Mouse (Mus musculus) lung, postnatal 0 days (tissue): Measurements from ENCODE around the gene Schip1. TPM values are rescaled to one million over a fixed set of nuclear protein-coding genes. Genes with fewer than 3 reads are reported as not detected.

Experiments
- ATAC-seq: fragments of 200-750 bp; cut with Nextera tagmentation; 2 replicates; pipeline ENCODE4 v1.8.0; 2017; ENCODE audit warnings: moderate library complexity
- DNase-seq: peaks from one replicate; pipeline ENCODE4 v3.0.0-alpha.2; 2016; ENCODE audit warnings: low spot score
- H3K27ac ChIP-seq: fragments of 300-500 bp; sonication (generic); 2 replicates; pipeline ENCODE4 v1.5.1; 2014; ENCODE audit warnings: antibody characterized with exemption, mild to moderate bottlenecking, low read length, mixed read lengths
- H3K27me3 ChIP-seq: fragments of 300-500 bp; sonication (generic); replicated peaks from 2 replicates; pipeline ENCODE4 v1.6.1; 2014; ENCODE audit warnings: low read length, mixed read lengths; ENCODE audit not compliant: insufficient read depth
- H3K36me3 ChIP-seq: fragments of 300-500 bp; sonication (generic); 2 replicates; pipeline ENCODE4 v1.6.1; 2014; ENCODE audit warnings: low read length, mixed read lengths; ENCODE audit not compliant: insufficient read depth
- H3K4me1 ChIP-seq: fragments of 300-500 bp; sonication (generic); 2 replicates; pipeline ENCODE4 v1.6.1; 2014; ENCODE audit warnings: antibody characterized with exemption, low read depth, low read length, mixed read lengths; ENCODE audit not compliant: insufficient read depth
- H3K4me2 ChIP-seq: fragments of 300-500 bp; sonication (generic); replicated peaks from 2 replicates; pipeline ENCODE4 v1.6.1; 2014; ENCODE audit warnings: low read depth, mild to moderate bottlenecking, low read length, moderate library complexity, mixed read lengths
- H3K4me3 ChIP-seq: fragments of 300-500 bp; sonication (generic); 2 replicates; pipeline ENCODE4 v1.5.1; 2014; ENCODE audit warnings: low read depth, low read length
- H3K9ac ChIP-seq: fragments of 300-500 bp; sonication (generic); replicated peaks from 2 replicates; pipeline ENCODE4 v1.6.1; 2014; ENCODE audit warnings: low read depth, mild to moderate bottlenecking
- H3K9me3 ChIP-seq: fragments of 300-500 bp; sonication (generic); 2 replicates; pipeline ENCODE4 v1.6.1; 2016; ENCODE audit warnings: low read length, mixed read lengths
- CTCF ChIP-seq: IDR thresholded peaks from 2 replicates; pipeline ENCODE4 v1.5.1; 2016; ENCODE audit warnings: antibody characterized with exemption, mild to moderate bottlenecking
- EP300 ChIP-seq: IDR thresholded peaks from 2 replicates; pipeline ENCODE4 v1.6.1; 2016; ENCODE audit warnings: antibody characterized with exemption, mild to moderate bottlenecking, control low read depth
- WGBS: fragments of 180-500 bp; shearing (Covaris S2); extraction: QIAGEN DNeasy Blood & Tissue Kit; methylation state at CpG from one replicate; pipeline ENCODE4 v1.1.7; 2014; 5-methylcytosine and 5-hydroxymethylcytosine counted together
- polyA plus RNA-seq: library from polyadenylated mRNA; unstranded; fragments of >200 nt; fragmentation: Nextera tagmentation; extraction: Ambion mirVana; gene quantifications from 2 replicates; pipeline ENCODE4 v1.2.1, GENCODE M21; 2015

Schip1 gene
- polyA plus RNA-seq, 1 experiment from 2014 or later: 52.2 TPM

- Histone ChIP-seq H3K4me3 (no peak overlapping the region), H3K4me2 (no peak overlapping the region), H3K27me3 (no peaks in the 10 kb centered on the region), H3K4me1 (no peaks in the 10 kb centered on the region), H3K27ac (no peak overlapping the region), H3K36me3 (no peaks in the 10 kb centered on the region), H3K9ac (no peak overlapping the region), H3K9me3 (no peaks in the 10 kb centered on the region)
- DNase-seq: no peak
- no peak for TF ChIP-seq CTCF
- TF ChIP-seq EP300: no peak
- ATAC-seq: no peak
- 53% methylated on average over 5 of the region's 5 CpGs for WGBS
Observed at GRCm38 (mm10) chr3:68662386-68662785, 597.8 kb downstream of the Schip1 start.

- H3K4me1 ChIP-seq: no peaks in the 10 kb centered on the region
- DNase-seq (no peak), ATAC-seq (no peak)
- WGBS: 90% methylated on average over 6 of the region's 6 CpGs
- H3K9me3 ChIP-seq: no peaks in the 10 kb centered on the region
- TF ChIP-seq EP300 (no peak), CTCF (no peak)
- H3K27me3 ChIP-seq: no peaks in the 10 kb centered on the region
- H3K36me3 ChIP-seq: no peaks in the 10 kb centered on the region
- H3K27ac ChIP-seq: no peak overlapping the region
- H3K9ac ChIP-seq: no peak overlapping the region
- H3K4me3 ChIP-seq: no peak overlapping the region
- H3K4me2 ChIP-seq: no peak overlapping the region
Observed at GRCm38 (mm10) chr3:68664337-68664736, 599.7 kb downstream of the Schip1 start.

- no peak overlapping the region for H3K4me3 ChIP-seq
- no peaks in the 10 kb centered on the region for H3K4me1 ChIP-seq
- H3K4me2 ChIP-seq: no peak overlapping the region
- no peak overlapping the region for H3K9ac ChIP-seq
- H3K27ac ChIP-seq: no peak overlapping the region
- 90% methylated on average over 7 of the region's 7 CpGs for WGBS
- no peak for TF ChIP-seq EP300
- H3K9me3 ChIP-seq: no peaks in the 10 kb centered on the region
- no peaks in the 10 kb centered on the region for H3K36me3 ChIP-seq
- no peaks in the 10 kb centered on the region for H3K27me3 ChIP-seq
- ATAC-seq: no peak
- DNase-seq: no peak
Observed at GRCm38 (mm10) chr3:68666377-68666776, 601.8 kb downstream of the Schip1 start.

GRCm38 (mm10) chr3:68667852-68668251 is 603.2 kb downstream of the Schip1 start:
- Histone ChIP-seq H3K27me3 (no peaks in the 10 kb centered on the region), H3K4me1 (no peaks in the 10 kb centered on the region), H3K9me3 (no peaks in the 10 kb centered on the region), H3K9ac (no peak overlapping the region), H3K36me3 (no peaks in the 10 kb centered on the region), H3K4me2 (no peak overlapping the region), H3K27ac (no peak overlapping the region), H3K4me3 (no peak overlapping the region)
- WGBS: 95% methylated on average over 1 of the region's 1 CpGs
- no peak for DNase-seq
- ATAC-seq: no peak
- TF ChIP-seq CTCF: no peak
- TF ChIP-seq EP300: no peak

- Histone ChIP-seq H3K4me1 (no peaks in the 10 kb centered on the region), H3K9ac (no peak overlapping the region), H3K27me3 (no peaks in the 10 kb centered on the region), H3K9me3 (no peaks in the 10 kb centered on the region), H3K36me3 (no peaks in the 10 kb centered on the region), H3K4me2 (no peak overlapping the region), H3K27ac (no peak overlapping the region), H3K4me3 (no peak overlapping the region)
- 73% methylated on average over 5 of the region's 5 CpGs for WGBS
- TF ChIP-seq EP300 (no peak), CTCF (no peak)
- ATAC-seq (no peak), DNase-seq (no peak)
Observed at GRCm38 (mm10) chr3:68669418-68669974, 604.9 kb downstream of the Schip1 start.

GRCm38 (mm10) chr3:68674721-68675120 is 610.1 kb downstream of the Schip1 start:
- TF ChIP-seq EP300 (no peak), CTCF (no peak)
- 56% methylated on average over 2 of the region's 2 CpGs for WGBS
- Histone ChIP-seq H3K9me3 (no peaks in the 10 kb centered on the region), H3K27ac (0 out of 2 replicates have a peak overlapping the region, but pooled peaks have one; percentile 38), H3K4me2 (no peak overlapping the region), H3K4me3 (no peak overlapping the region), H3K36me3 (no peaks in the 10 kb centered on the region), H3K9ac (no peak overlapping the region), H3K27me3 (no peaks in the 10 kb centered on the region), H3K4me1 (no peaks in the 10 kb centered on the region; the same call in 1 of the 2 replicates)
- ATAC-seq (no peak), DNase-seq (no peak)
